Comparison of ENCODE assay signal across 7 mouse cellular contexts in genomic region chr12:99519191-99519614, GRCm38 (mm10). TPM values are rescaled to one million over a fixed set of nuclear protein-coding genes. Genes with fewer than 3 reads are reported as not detected.
A peak's percentile ranks its signal among the peaks of the same experiment; 100 is the strongest.
DNase-seq lines count a peak whose midpoint lies in the region; ATAC-seq and TF ChIP-seq lines count a peak whose summit lies in the region.

No protein-coding gene starts in this region.

- H3K4me1 ChIP-seq in midbrain, embryonic 12.5 days: peaks cover 11% of the 10 kb centered on the region; the same call in 1 of the 2 replicates
- peaks cover 19% of the 10 kb centered on the region for H3K4me1 ChIP-seq in midbrain, embryonic 10.5 days
- no peaks in the 10 kb centered on the region for H3K4me1 ChIP-seq in heart, postnatal 0 days (ENCODE audit: control insufficient read depth, insufficient read depth)

- H3K36me3 ChIP-seq in midbrain, embryonic 12.5 days: no peaks in the 10 kb centered on the region
- 0 out of 2 replicates have a peak, but pooled peaks cover 6% of the 10 kb centered on the region for H3K36me3 ChIP-seq in midbrain, embryonic 10.5 days
- no peaks in the 10 kb centered on the region for H3K36me3 ChIP-seq in heart, postnatal 0 days (replicated peaks; ENCODE audit: control insufficient read depth, insufficient read depth, low read length)

- H3K9ac ChIP-seq in midbrain, embryonic 12.5 days (replicated peaks): no peak overlapping the region
- H3K9ac ChIP-seq in heart, postnatal 0 days (replicated peaks; ENCODE audit: low read depth, low read length): no peak overlapping the region

- H3K4me3 ChIP-seq in midbrain, embryonic 12.5 days: no peak overlapping the region
- no peak overlapping the region for H3K4me3 ChIP-seq in midbrain, embryonic 10.5 days
- no peak overlapping the region for H3K4me3 ChIP-seq in heart, postnatal 0 days (ENCODE audit: low read depth, low read length)

- no peak for ATAC-seq in midbrain, embryonic 12.5 days (ENCODE audit: low FRiP score, low read depth)
- ATAC-seq in heart, postnatal 0 days (ENCODE audit: insufficient read depth, low read depth): no peak; the same call in 1 of the 2 replicates

- no peaks in the 10 kb centered on the region for H3K9me3 ChIP-seq in midbrain, embryonic 12.5 days
- no peaks in the 10 kb centered on the region for H3K9me3 ChIP-seq in midbrain, embryonic 10.5 days (replicated peaks)
- no peaks in the 10 kb centered on the region for H3K9me3 ChIP-seq in heart, postnatal 0 days (replicated peaks; ENCODE audit: control insufficient read depth, low read length)

- no peak overlapping the region for H3K4me2 ChIP-seq in midbrain, embryonic 12.5 days (replicated peaks)
- H3K4me2 ChIP-seq in heart, postnatal 0 days (ENCODE audit: low read depth, low read length): peak overlapping the region; percentile 15; the same call in 1 of the 2 replicates

- no peak for DNase-seq in midbrain, embryonic 10.5 days (ENCODE audit: low spot score)
- DNase-seq in cerebellum, adult 9-10 months: peak; percentile 53
- peak; percentile 22 for DNase-seq in heart, postnatal 0 days (ENCODE audit: low spot score)
- DNase-seq in retina, postnatal 1 day: peak; percentile 81
- DNase-seq in embryo, embryonic 9.5 days (ENCODE audit: extremely low spot score): no peak
- DNase-seq in gastrocnemius, adult 8-10 months (ENCODE audit: low spot score in 2 of 2): no peak

- 0 out of 2 replicates have a peak overlapping the region, but pooled peaks have one; percentile 35 for H3K27ac ChIP-seq in midbrain, embryonic 12.5 days (replicated peaks)
- H3K27ac ChIP-seq in midbrain, embryonic 10.5 days (replicated peaks): no peak overlapping the region; the same call in 1 of the 2 replicates
- no peak overlapping the region; the same call in 1 of the 2 replicates for H3K27ac ChIP-seq in heart, postnatal 0 days (ENCODE audit: low read depth)

- H3K27me3 ChIP-seq in midbrain, embryonic 12.5 days: no peaks in the 10 kb centered on the region
- H3K27me3 ChIP-seq in midbrain, embryonic 10.5 days (ENCODE audit: low read depth, poor library complexity, severe bottlenecking): no peaks in the 10 kb centered on the region
- no peaks in the 10 kb centered on the region for H3K27me3 ChIP-seq in heart, postnatal 0 days (ENCODE audit: control insufficient read depth, insufficient read depth, low read length)

- TF ChIP-seq EP300 in heart, postnatal 0 days (IDR thresholded peaks at IDR 0.05; ENCODE audit: low read depth): no peak

- no peak for TF ChIP-seq CTCF in heart, postnatal 0 days (IDR thresholded peaks at IDR 0.05; ENCODE audit: low read depth)

- WGBS in midbrain, embryonic 12.5 days: 56% methylated on average over 9 of the region's 9 CpGs
- 62% methylated on average over 9 of the region's 9 CpGs for WGBS in midbrain, embryonic 10.5 days
- WGBS in heart, postnatal 0 days: 29% methylated on average over 9 of the region's 9 CpGs

RNA-seq across cellular contexts. Expression of gene Foxn3, which starts 44.2 kb away (rescaled TPM):
- 86.8 and 90.0 TPM in 2 replicates for polyA plus RNA-seq in midbrain, embryonic 12.5 days (2016; fragmentation: Nextera tagmentation; extraction: Ambion mirVana)
- polyA plus RNA-seq in midbrain, embryonic 10.5 days (2016; fragmentation: Nextera tagmentation; extraction: Ambion mirVana): 51.8 and 63.1 TPM in 2 replicates
- total RNA-seq in heart, postnatal 0 days (2014; rRNA removed; ENCODE audit: low replicate concordance): 31.4 and 36.1 TPM in 2 replicates
- polyA plus RNA-seq in heart, postnatal 0 days (2015; fragmentation: Nextera tagmentation; extraction: Ambion mirVana): 53.1 and 55.3 TPM in 2 replicates
- 100 to 1,000 TPM; 171 to 255 (median 210) TPM for total RNA-seq in gastrocnemius, adult 8-10 months (2022)

Comparison
In these comparisons a context has a peak if more than half of its experiments do, and no peak if none do; other contexts are left out.
1. DNase-seq: peak in cerebellum, adult 9-10 months (single experiment), heart, postnatal 0 days (single experiment) and retina, postnatal 1 day (single experiment); none in midbrain, embryonic 10.5 days (single experiment), embryo, embryonic 9.5 days (single experiment) and gastrocnemius, adult 8-10 months (0 of 2).